Mouse (Mus musculus): ENCODE data around the gene Nr2c2.
A peak's percentile ranks its signal among the peaks of the same experiment; 100 is the strongest.
"Not testable (repeated sequence)": the region's sequence is repeated elsewhere in the genome, so short reads cannot be mapped to it uniquely, and the experiment has no call there.

Gene Nr2c2

GRCm38 (mm10) chr6:92091130-92091591, at the start of gene Nr2c2:
Nr2c2 (plus strand) TSS chr6:92091390.
- peak; percentile 89 for DNase-seq (ENCODE audit: low spot score)

- no peak for DNase-seq (ENCODE audit: low spot score)
These were observed 49.1 kb upstream of the Nr2c2 start for GRCm38 (mm10) chr6:92042055-92042454.

- DNase-seq (ENCODE audit: low spot score) = no peak
These were observed 48.3 kb upstream of the Nr2c2 start for GRCm38 (mm10) chr6:92042850-92043249.

- no peak for DNase-seq (ENCODE audit: low spot score)
These were observed 33.4 kb upstream of the Nr2c2 start for GRCm38 (mm10) chr6:92057768-92058167.

- DNase-seq (ENCODE audit: low spot score) = peak; percentile 12
These were observed 29.5 kb upstream of the Nr2c2 start for GRCm38 (mm10) chr6:92061725-92062124.

- no peak for DNase-seq (ENCODE audit: low spot score)
These were observed 27.7 kb upstream of the Nr2c2 start for GRCm38 (mm10) chr6:92063452-92063851.

GRCm38 (mm10) chr6:92064101-92064500, 27.1 kb upstream of the Nr2c2 start:
- DNase-seq (ENCODE audit: low spot score) = no peak

GRCm38 (mm10) chr6:92065721-92066496, 25.3 kb upstream of the Nr2c2 start:
- DNase-seq (ENCODE audit: low spot score) = peak; percentile 51

- peak; percentile 67 for DNase-seq (ENCODE audit: low spot score)
These were observed 23.9 kb upstream of the Nr2c2 start for GRCm38 (mm10) chr6:92067146-92067790.

- DNase-seq (ENCODE audit: low spot score) = no peak
These were observed 19.9 kb upstream of the Nr2c2 start for GRCm38 (mm10) chr6:92071121-92071839.

GRCm38 (mm10) chr6:92080730-92081129, 10.5 kb upstream of the Nr2c2 start:
- DNase-seq (ENCODE audit: low spot score) = no peak

- DNase-seq (ENCODE audit: low spot score) = no peak
These were observed 8.4 kb upstream of the Nr2c2 start for GRCm38 (mm10) chr6:92082756-92083155.

GRCm38 (mm10) chr6:92084932-92085331, 6.3 kb upstream of the Nr2c2 start:
- no peak for DNase-seq (ENCODE audit: low spot score)

- DNase-seq (ENCODE audit: low spot score) = not testable (repeated sequence)
These were observed 2.0 kb upstream of the Nr2c2 start for GRCm38 (mm10) chr6:92089141-92089540.

- no peak for DNase-seq (ENCODE audit: low spot score)
These were observed 1.2 kb upstream of the Nr2c2 start for GRCm38 (mm10) chr6:92089982-92090381.

GRCm38 (mm10) chr6:92090497-92090896, 693 bp upstream of the Nr2c2 start:
- DNase-seq (ENCODE audit: low spot score) = no peak

GRCm38 (mm10) chr6:92091767-92092489, 738 bp downstream of the Nr2c2 start:
- peak; percentile 100 for DNase-seq (ENCODE audit: low spot score)

- no peak for DNase-seq (ENCODE audit: low spot score)
These were observed 1.5 kb downstream of the Nr2c2 start for GRCm38 (mm10) chr6:92092737-92093136.

- no peak for DNase-seq (ENCODE audit: low spot score)
These were observed 2.7 kb downstream of the Nr2c2 start for GRCm38 (mm10) chr6:92093869-92094268.

GRCm38 (mm10) chr6:92100679-92101360, 9.6 kb downstream of the Nr2c2 start:
- no peak for DNase-seq (ENCODE audit: low spot score)

GRCm38 (mm10) chr6:92124547-92124946, 33.4 kb downstream of the Nr2c2 start:
- no peak for DNase-seq (ENCODE audit: low spot score)

All from ovary, postnatal 36 days (tissue).